Mouse (Mus musculus): ENCODE measurements around the gene Ddo. TPM values are rescaled to one million over a fixed set of nuclear protein-coding genes. Genes with fewer than 3 reads are reported as not detected.

Ddo gene
- polyA plus RNA-seq, 1 experiment from 2014 or later, result 0.21 TPM

DNA sequence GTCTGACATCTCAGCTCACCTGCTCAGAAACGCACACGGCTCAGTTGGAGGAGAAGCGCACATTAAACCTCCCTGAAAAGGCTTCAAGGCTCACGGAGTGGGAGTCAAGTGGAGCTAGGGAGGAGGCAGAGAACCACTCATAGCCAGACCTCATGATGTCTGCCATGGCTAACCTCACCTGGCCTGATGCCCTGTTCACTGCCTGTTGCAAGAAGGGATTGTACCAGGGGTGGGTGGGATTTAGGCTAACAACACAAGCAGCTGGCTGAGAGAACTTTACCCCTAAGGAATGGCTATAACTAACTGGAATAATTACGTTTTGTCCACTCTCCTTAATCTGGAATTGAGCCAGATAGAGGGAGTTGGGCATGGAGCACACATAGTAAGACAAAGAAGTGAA is 646 bp downstream of the Ddo start:
- Histone ChIP-seq H3K36me3 (ENCODE audit: control insufficient read depth, insufficient read depth, low read length) (no peaks in the 10 kb centered on the region), H3K27ac (ENCODE audit: low read depth, low read length) (no peak overlapping the region), H3K4me3 (ENCODE audit: low read depth, low read length) (no peak overlapping the region), H3K4me1 (replicated peaks; ENCODE audit: control insufficient read depth, insufficient read depth, low read length) (no peaks in the 10 kb centered on the region; the same call in 1 of the 2 replicates), H3K9ac (ENCODE audit: low read depth, low read length) (no peak overlapping the region), H3K9me3 (ENCODE audit: control insufficient read depth, low read length) (no peaks in the 10 kb centered on the region), H3K27me3 (replicated peaks; ENCODE audit: control insufficient read depth, insufficient read depth, low read length) (no peaks in the 10 kb centered on the region), H3K4me2 (no peak overlapping the region)
- DNase-seq (ENCODE audit: low spot score) (no peak), ATAC-seq (replicated peaks; ENCODE audit: low FRiP score) (no peak)
- 81% methylated on average over 5 of the region's 5 CpGs for WGBS

GRCm38 (mm10) chr10:40630961-40631360 is 1.1 kb downstream of the Ddo start:
- ATAC-seq (replicated peaks; ENCODE audit: low FRiP score), result no peak
- WGBS, result 60% methylated on average over 9 of the region's 9 CpGs

GRCm38 (mm10) chr10:40632087-40632486 is 2.3 kb downstream of the Ddo start:
- no peaks in the 10 kb centered on the region; the same call in 1 of the 2 replicates for H3K4me1 ChIP-seq (replicated peaks; ENCODE audit: control insufficient read depth, insufficient read depth, low read length)
- no peak overlapping the region for H3K27ac ChIP-seq (ENCODE audit: low read depth, low read length)
- H3K9ac ChIP-seq (ENCODE audit: low read depth, low read length), result no peak overlapping the region
- H3K9me3 ChIP-seq (ENCODE audit: control insufficient read depth, low read length), result no peaks in the 10 kb centered on the region
- H3K4me2 ChIP-seq, result no peak overlapping the region
- no peak overlapping the region for H3K4me3 ChIP-seq (ENCODE audit: low read depth, low read length)
- 82% methylated on average over 3 of the region's 3 CpGs for WGBS
- ATAC-seq (replicated peaks; ENCODE audit: low FRiP score) (no peak), DNase-seq (ENCODE audit: low spot score) (no peak)
- H3K36me3 ChIP-seq (ENCODE audit: control insufficient read depth, insufficient read depth, low read length), result no peaks in the 10 kb centered on the region
- no peaks in the 10 kb centered on the region for H3K27me3 ChIP-seq (replicated peaks; ENCODE audit: control insufficient read depth, insufficient read depth, low read length)

More at GRCm38 (mm10) chr10:40630961-40631360, 1.1 kb downstream of the Ddo start:
- no peaks in the 10 kb centered on the region for H3K27me3 ChIP-seq (replicated peaks; ENCODE audit: control insufficient read depth, insufficient read depth, low read length)
- H3K27ac ChIP-seq (ENCODE audit: low read depth, low read length), result no peak overlapping the region
- no peak overlapping the region for H3K9ac ChIP-seq (ENCODE audit: low read depth, low read length)
- no peak overlapping the region for H3K4me2 ChIP-seq
- DNase-seq (ENCODE audit: low spot score), result no peak
- no peaks in the 10 kb centered on the region for H3K36me3 ChIP-seq (ENCODE audit: control insufficient read depth, insufficient read depth, low read length)
- H3K9me3 ChIP-seq (ENCODE audit: control insufficient read depth, low read length), result no peaks in the 10 kb centered on the region
- H3K4me1 ChIP-seq (replicated peaks; ENCODE audit: control insufficient read depth, insufficient read depth, low read length), result no peaks in the 10 kb centered on the region; the same call in 1 of the 2 replicates
- no peak overlapping the region for H3K4me3 ChIP-seq (ENCODE audit: low read depth, low read length)

DNA sequence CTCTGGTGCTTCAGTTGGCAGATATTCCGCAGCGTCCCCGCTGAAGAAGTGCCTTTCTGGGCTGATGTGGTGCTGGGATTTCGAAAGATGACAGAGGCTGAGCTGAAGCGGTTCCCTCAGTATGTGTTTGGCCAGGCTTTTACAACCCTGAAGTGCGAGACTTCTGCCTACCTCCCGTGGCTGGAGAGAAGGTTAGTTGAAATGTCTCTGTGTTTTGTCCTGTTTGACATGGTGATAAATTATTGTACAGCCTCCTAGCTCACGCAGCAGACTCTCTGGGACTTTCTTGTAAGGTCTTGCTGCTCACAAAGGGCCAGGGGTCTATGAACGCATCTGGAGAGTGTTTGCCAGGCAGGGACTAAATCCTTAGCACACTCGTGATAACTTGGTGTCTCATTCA is 7.5 kb downstream of the Ddo start:
- H3K4me1 ChIP-seq (replicated peaks; ENCODE audit: control insufficient read depth, insufficient read depth, low read length), result no peaks in the 10 kb centered on the region
- H3K4me2 ChIP-seq, result no peak overlapping the region
- H3K9me3 ChIP-seq (ENCODE audit: control insufficient read depth, low read length), result no peaks in the 10 kb centered on the region
- WGBS, result 49% methylated on average over 10 of the region's 10 CpGs
- H3K27me3 ChIP-seq (replicated peaks; ENCODE audit: control insufficient read depth, insufficient read depth, low read length), result 0 out of 2 replicates have a peak, but pooled peaks cover 3% of the 10 kb centered on the region
- no peak overlapping the region for H3K9ac ChIP-seq (ENCODE audit: low read depth, low read length)
- no peak overlapping the region for H3K4me3 ChIP-seq (ENCODE audit: low read depth, low read length)
- DNase-seq (ENCODE audit: low spot score) (no peak), ATAC-seq (replicated peaks; ENCODE audit: low FRiP score) (no peak)
- no peaks in the 10 kb centered on the region for H3K36me3 ChIP-seq (ENCODE audit: control insufficient read depth, insufficient read depth, low read length)
- H3K27ac ChIP-seq (ENCODE audit: low read depth, low read length), result no peak overlapping the region

DNA sequence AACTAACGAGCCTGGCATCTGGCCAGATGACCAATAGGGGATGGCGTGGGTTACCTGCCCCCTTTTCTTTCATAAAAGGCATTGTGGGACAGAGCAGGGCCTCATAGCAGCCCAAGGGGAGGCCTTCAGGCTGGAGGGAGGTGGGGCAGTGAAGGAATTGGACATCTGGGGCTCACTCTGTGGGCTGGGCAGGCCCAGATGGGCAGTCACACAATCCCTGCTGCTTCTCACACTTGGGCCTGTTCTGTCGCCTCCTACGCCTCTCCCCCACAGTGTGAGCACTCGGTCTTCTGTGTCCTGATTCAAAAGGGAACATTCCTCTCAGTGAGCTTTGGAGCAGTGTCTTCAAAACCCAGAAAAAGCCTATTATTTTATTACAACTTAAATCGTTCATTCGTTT is 8.5 kb downstream of the Ddo start:
- no peak overlapping the region for H3K4me3 ChIP-seq (ENCODE audit: low read depth, low read length)
- 0 out of 2 replicates have a peak, but pooled peaks cover 3% of the 10 kb centered on the region for H3K27me3 ChIP-seq (replicated peaks; ENCODE audit: control insufficient read depth, insufficient read depth, low read length)
- no peaks in the 10 kb centered on the region for H3K4me1 ChIP-seq (replicated peaks; ENCODE audit: control insufficient read depth, insufficient read depth, low read length)
- no peak overlapping the region for H3K27ac ChIP-seq (ENCODE audit: low read depth, low read length)
- H3K36me3 ChIP-seq (ENCODE audit: control insufficient read depth, insufficient read depth, low read length), result no peaks in the 10 kb centered on the region
- H3K4me2 ChIP-seq, result no peak overlapping the region
- H3K9me3 ChIP-seq (ENCODE audit: control insufficient read depth, low read length), result no peaks in the 10 kb centered on the region
- DNase-seq (ENCODE audit: low spot score) (no peak), ATAC-seq (replicated peaks; ENCODE audit: low FRiP score) (no peak)
- no peak overlapping the region for H3K9ac ChIP-seq (ENCODE audit: low read depth, low read length)
- WGBS, result 69% methylated on average over 7 of the region's 7 CpGs

GRCm38 (mm10) chr10:40638823-40639819 is 9.3 kb downstream of the Ddo start:
- H3K9ac ChIP-seq (ENCODE audit: low read depth, low read length), result no peak overlapping the region
- no peak overlapping the region for H3K4me2 ChIP-seq
- H3K9me3 ChIP-seq (ENCODE audit: control insufficient read depth, low read length), result no peaks in the 10 kb centered on the region
- no peak overlapping the region for H3K4me3 ChIP-seq (ENCODE audit: low read depth, low read length)
- ATAC-seq (replicated peaks; ENCODE audit: low FRiP score) (no peak), DNase-seq (ENCODE audit: low spot score) (no peak)
- H3K27me3 ChIP-seq (replicated peaks; ENCODE audit: control insufficient read depth, insufficient read depth, low read length), result 0 out of 2 replicates have a peak, but pooled peaks cover 3% of the 10 kb centered on the region
- H3K36me3 ChIP-seq (ENCODE audit: control insufficient read depth, insufficient read depth, low read length), result no peaks in the 10 kb centered on the region
- H3K27ac ChIP-seq (ENCODE audit: low read depth, low read length), result no peak overlapping the region
- 71% methylated on average over 26 of the region's 26 CpGs for WGBS
- no peaks in the 10 kb centered on the region for H3K4me1 ChIP-seq (replicated peaks; ENCODE audit: control insufficient read depth, insufficient read depth, low read length)

DNA sequence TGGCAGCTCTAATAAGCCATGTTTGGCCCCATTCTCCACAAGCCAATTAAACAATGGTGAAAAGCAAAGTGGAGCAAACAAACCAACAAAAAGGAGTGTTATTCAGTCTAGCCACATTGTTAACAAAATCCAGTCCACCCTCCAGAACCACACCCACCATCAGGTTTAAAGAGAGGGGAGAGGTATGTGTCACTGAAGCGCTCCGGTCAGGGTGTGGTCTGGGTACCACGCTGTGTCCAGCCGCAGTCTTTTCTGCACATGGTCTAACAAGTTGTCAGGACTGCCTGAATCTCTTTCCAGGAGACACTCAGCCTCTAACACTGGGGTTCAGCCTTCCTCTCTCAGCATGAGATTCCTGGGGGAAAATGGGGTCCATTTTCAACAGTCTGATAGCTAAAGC is 10.6 kb downstream of the Ddo start:
- Histone ChIP-seq H3K4me1 (replicated peaks; ENCODE audit: control insufficient read depth, insufficient read depth, low read length) (no peaks in the 10 kb centered on the region), H3K9ac (ENCODE audit: low read depth, low read length) (no peak overlapping the region), H3K36me3 (ENCODE audit: control insufficient read depth, insufficient read depth, low read length) (no peaks in the 10 kb centered on the region), H3K27me3 (replicated peaks; ENCODE audit: control insufficient read depth, insufficient read depth, low read length) (0 out of 2 replicates have a peak, but pooled peaks cover 3% of the 10 kb centered on the region), H3K27ac (ENCODE audit: low read depth, low read length) (no peak overlapping the region), H3K4me2 (no peak overlapping the region), H3K9me3 (ENCODE audit: control insufficient read depth, low read length) (no peaks in the 10 kb centered on the region), H3K4me3 (ENCODE audit: low read depth, low read length) (no peak overlapping the region)
- WGBS, result 85% methylated on average over 4 of the region's 4 CpGs
- no peak for DNase-seq (ENCODE audit: low spot score)
- ATAC-seq (replicated peaks; ENCODE audit: low FRiP score), result no peak

DNA sequence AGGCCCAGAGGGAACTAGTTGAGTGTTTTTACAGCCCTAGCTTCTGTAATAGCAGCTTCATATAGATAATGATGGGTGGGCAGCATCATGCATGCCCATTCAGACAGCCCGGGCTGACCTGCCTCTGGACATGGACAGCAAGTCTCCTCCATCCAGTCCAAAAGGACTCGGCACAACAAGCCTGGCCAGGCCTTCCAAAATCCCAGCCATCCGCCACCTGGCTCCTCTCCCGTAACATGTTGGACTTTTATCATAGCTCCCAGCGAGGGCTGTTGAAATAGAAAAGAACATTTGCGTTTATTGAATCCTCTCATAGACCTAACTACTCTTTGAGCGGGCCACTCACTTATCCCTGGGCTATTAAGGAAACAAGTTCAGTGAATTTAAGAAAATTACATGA is 12.1 kb downstream of the Ddo start:
- no peak for ATAC-seq (replicated peaks; ENCODE audit: low FRiP score)
- Histone ChIP-seq H3K4me1 (replicated peaks; ENCODE audit: control insufficient read depth, insufficient read depth, low read length) (no peaks in the 10 kb centered on the region), H3K4me3 (ENCODE audit: low read depth, low read length) (no peak overlapping the region), H3K9me3 (ENCODE audit: control insufficient read depth, low read length) (no peaks in the 10 kb centered on the region), H3K27me3 (replicated peaks; ENCODE audit: control insufficient read depth, insufficient read depth, low read length) (0 out of 2 replicates have a peak, but pooled peaks cover 3% of the 10 kb centered on the region), H3K4me2 (no peak overlapping the region), H3K36me3 (ENCODE audit: control insufficient read depth, insufficient read depth, low read length) (no peaks in the 10 kb centered on the region), H3K9ac (ENCODE audit: low read depth, low read length) (no peak overlapping the region), H3K27ac (ENCODE audit: low read depth, low read length) (no peak overlapping the region)
- DNase-seq (ENCODE audit: low spot score), result no peak
- 96% methylated on average over 7 of the region's 7 CpGs for WGBS

All from liver, embryonic 11.5 days (tissue).